Mouse (Mus musculus) forebrain, embryonic 11.5 days (tissue): Measurements from ENCODE around the gene Tmem158. TPM values are rescaled to one million over a fixed set of nuclear protein-coding genes. Genes with fewer than 3 reads are reported as not detected.

ENCODE experiments used
- ATAC-seq: fragments of 200-750 bp; cut with Nextera tagmentation; replicated peaks from 2 replicates; pipeline ENCODE4 v1.8.0; 2017; ENCODE audit warnings: moderate TSS enrichment; ENCODE audit not compliant: low FRiP score
- DNase-seq: peaks from one replicate; pipeline ENCODE4 v3.0.0-alpha.2; 2017; ENCODE audit warnings: low spot score
- H3K27ac ChIP-seq: fragments of 300-500 bp; sonication (generic); 2 replicates; pipeline ENCODE4 v1.5.1; 2014; ENCODE audit warnings: low read depth, low read length
- H3K27me3 ChIP-seq: fragments of 300-500 bp; sonication (generic); 2 replicates; pipeline ENCODE4 v1.6.1; 2014; ENCODE audit warnings: mild to moderate bottlenecking, low read length, mixed read lengths; ENCODE audit not compliant: control insufficient read depth, insufficient read depth
- H3K36me3 ChIP-seq: fragments of 300-500 bp; sonication (generic); 2 replicates; pipeline ENCODE4 v1.6.1; 2014; ENCODE audit warnings: mild to moderate bottlenecking, low read length, moderate library complexity, mixed read lengths; ENCODE audit not compliant: control insufficient read depth, insufficient read depth
- H3K4me1 ChIP-seq: fragments of 300-500 bp; sonication (generic); replicated peaks from 2 replicates; pipeline ENCODE4 v1.6.1; 2014; ENCODE audit warnings: low read length, mixed read lengths; ENCODE audit not compliant: control insufficient read depth, insufficient read depth
- H3K4me2 ChIP-seq: fragments of 300-500 bp; sonication (generic); 2 replicates; pipeline ENCODE4 v1.6.1; 2014; ENCODE audit warnings: low read depth, mild to moderate bottlenecking, low read length, moderate library complexity, mixed read lengths; ENCODE audit not compliant: severe bottlenecking
- H3K4me3 ChIP-seq: fragments of 300-500 bp; sonication (generic); 2 replicates; pipeline ENCODE4 v1.5.1; 2014; ENCODE audit warnings: low read depth, low read length
- H3K9ac ChIP-seq: fragments of 300-500 bp; sonication (generic); 2 replicates; pipeline ENCODE4 v1.6.1; 2014; ENCODE audit warnings: low read length
- H3K9me3 ChIP-seq: fragments of 300-500 bp; sonication (generic); 2 replicates; pipeline ENCODE4 v1.6.1; 2016; ENCODE audit warnings: low read length, mixed read lengths; ENCODE audit not compliant: control insufficient read depth
- WGBS: fragments of 180-500 bp; shearing (Covaris S2); extraction: QIAGEN DNeasy Blood & Tissue Kit; methylation state at CpG from one replicate; pipeline ENCODE4 v1.1.7; 2014; 5-methylcytosine and 5-hydroxymethylcytosine counted together
- polyA plus RNA-seq: library from polyadenylated mRNA; unstranded; fragments of >200 nt; fragmentation: Nextera tagmentation; extraction: Ambion mirVana; gene quantifications from 2 replicates; pipeline ENCODE4 v1.2.1, GENCODE M21; 2014

Tmem158 gene
- polyA plus RNA-seq, 1 experiment from 2014 or later = 4.8 TPM

- H3K9ac ChIP-seq = no peak overlapping the region
- no peak for ATAC-seq
- H3K36me3 ChIP-seq = no peaks in the 10 kb centered on the region
- WGBS = 74% methylated on average over 3 of the region's 3 CpGs
- no peaks in the 10 kb centered on the region for H3K27me3 ChIP-seq
- H3K27ac ChIP-seq = no peak overlapping the region
- no peaks in the 10 kb centered on the region for H3K9me3 ChIP-seq
- no peak overlapping the region for H3K4me2 ChIP-seq
- H3K4me3 ChIP-seq = no peak overlapping the region
- no peak for DNase-seq
- no peaks in the 10 kb centered on the region for H3K4me1 ChIP-seq
These were observed 27.8 kb upstream of the Tmem158 start for GRCm38 (mm10) chr9:123288378-123288777.

- Histone ChIP-seq H3K27ac (no peak overlapping the region), H3K9me3 (no peaks in the 10 kb centered on the region), H3K4me2 (no peak overlapping the region), H3K4me1 (no peaks in the 10 kb centered on the region), H3K9ac (no peak overlapping the region), H3K36me3 (no peaks in the 10 kb centered on the region), H3K4me3 (no peak overlapping the region), H3K27me3 (no peaks in the 10 kb centered on the region)
- 55% methylated on average over 4 of the region's 4 CpGs for WGBS
- ATAC-seq (no peak), DNase-seq (no peak)
These were observed 25.1 kb upstream of the Tmem158 start for GRCm38 (mm10) chr9:123285623-123286022.

- no peak overlapping the region for H3K4me3 ChIP-seq
- no peak for ATAC-seq
- DNase-seq = no peak
- no peak overlapping the region for H3K27ac ChIP-seq
- no peak overlapping the region for H3K9ac ChIP-seq
- no peaks in the 10 kb centered on the region for H3K4me1 ChIP-seq
- H3K9me3 ChIP-seq = no peaks in the 10 kb centered on the region
- H3K4me2 ChIP-seq = no peak overlapping the region
- no peaks in the 10 kb centered on the region for H3K27me3 ChIP-seq
- no peaks in the 10 kb centered on the region for H3K36me3 ChIP-seq
These were observed 20.2 kb upstream of the Tmem158 start for GRCm38 (mm10) chr9:123280775-123281174.

- 77% methylated on average over 2 of the region's 2 CpGs for WGBS
- Histone ChIP-seq H3K9me3 (no peaks in the 10 kb centered on the region), H3K4me2 (no peak overlapping the region), H3K9ac (no peak overlapping the region), H3K27me3 (no peaks in the 10 kb centered on the region), H3K4me3 (no peak overlapping the region), H3K4me1 (no peaks in the 10 kb centered on the region), H3K36me3 (no peaks in the 10 kb centered on the region), H3K27ac (no peak overlapping the region)
- ATAC-seq = no peak
- DNase-seq = no peak
These were observed 17.4 kb upstream of the Tmem158 start for GRCm38 (mm10) chr9:123278003-123278402.

GRCm38 (mm10) chr9:123275373-123275772 lies 14.8 kb upstream of the Tmem158 start:
- Histone ChIP-seq H3K4me2 (no peak overlapping the region), H3K36me3 (no peaks in the 10 kb centered on the region), H3K4me3 (no peak overlapping the region), H3K27ac (no peak overlapping the region), H3K4me1 (no peaks in the 10 kb centered on the region), H3K9ac (no peak overlapping the region), H3K9me3 (no peaks in the 10 kb centered on the region), H3K27me3 (no peaks in the 10 kb centered on the region)
- WGBS = 90% methylated on average over 2 of the region's 2 CpGs
- DNase-seq (no peak), ATAC-seq (no peak)

- no peaks in the 10 kb centered on the region for H3K4me1 ChIP-seq
- DNase-seq (no peak), ATAC-seq (no peak)
These were observed 14.1 kb upstream of the Tmem158 start for GRCm38 (mm10) chr9:123274674-123275073.

GRCm38 (mm10) chr9:123273876-123274275 lies 13.3 kb upstream of the Tmem158 start:
- WGBS = 58% methylated on average over 2 of the region's 2 CpGs
- Histone ChIP-seq H3K9ac (no peak overlapping the region), H3K4me3 (no peak overlapping the region), H3K27ac (no peak overlapping the region), H3K27me3 (no peaks in the 10 kb centered on the region), H3K9me3 (no peaks in the 10 kb centered on the region), H3K36me3 (no peaks in the 10 kb centered on the region), H3K4me1 (no peaks in the 10 kb centered on the region), H3K4me2 (no peak overlapping the region)
- no peak for DNase-seq
- ATAC-seq = no peak

More at GRCm38 (mm10) chr9:123274674-123275073, 14.1 kb upstream of the Tmem158 start:
- WGBS = 83% methylated on average over 5 of the region's 5 CpGs
- Histone ChIP-seq H3K4me2 (no peak overlapping the region), H3K36me3 (no peaks in the 10 kb centered on the region), H3K9ac (no peak overlapping the region), H3K4me3 (no peak overlapping the region), H3K27ac (no peak overlapping the region), H3K9me3 (no peaks in the 10 kb centered on the region), H3K27me3 (no peaks in the 10 kb centered on the region)

GRCm38 (mm10) chr9:123271552-123271951 lies 11.0 kb upstream of the Tmem158 start:
- H3K36me3 ChIP-seq = no peaks in the 10 kb centered on the region
- no peak overlapping the region for H3K27ac ChIP-seq
- H3K4me3 ChIP-seq = no peak overlapping the region
- WGBS = 79% methylated on average over 4 of the region's 4 CpGs
- H3K9me3 ChIP-seq = no peaks in the 10 kb centered on the region
- no peaks in the 10 kb centered on the region for H3K27me3 ChIP-seq
- no peaks in the 10 kb centered on the region for H3K4me1 ChIP-seq
- H3K4me2 ChIP-seq = no peak overlapping the region
- no peak for ATAC-seq
- DNase-seq = no peak
- no peak overlapping the region for H3K9ac ChIP-seq

GRCm38 (mm10) chr9:123269906-123270558 lies 9.5 kb upstream of the Tmem158 start:
- no peak overlapping the region for H3K4me3 ChIP-seq
- H3K4me1 ChIP-seq = no peaks in the 10 kb centered on the region
- 82% methylated on average over 2 of the region's 2 CpGs for WGBS
- no peak overlapping the region for H3K4me2 ChIP-seq
- H3K27me3 ChIP-seq = no peaks in the 10 kb centered on the region
- H3K9me3 ChIP-seq = no peaks in the 10 kb centered on the region
- no peak for DNase-seq
- H3K36me3 ChIP-seq = no peaks in the 10 kb centered on the region
- no peak overlapping the region for H3K27ac ChIP-seq
- no peak overlapping the region for H3K9ac ChIP-seq
- ATAC-seq = no peak
